Mouse (Mus musculus) stomach, embryonic 15.5 days (tissue): ENCODE measurements around the gene Ceacam2. TPM values are rescaled to one million over a fixed set of nuclear protein-coding genes. Genes with fewer than 3 reads are reported as not detected.
"Not testable (repeated sequence)": the region's sequence is repeated elsewhere in the genome, so short reads cannot be mapped to it uniquely, and the experiment has no call there.

ENCODE experiments used
- ATAC-seq: fragments of 200-750 bp; cut with Nextera tagmentation; 2 replicates; pipeline ENCODE4 v1.8.0; 2017; ENCODE audit warnings: low read depth, moderate number of reproducible peaks, moderate TSS enrichment; ENCODE audit not compliant: insufficient read depth, low FRiP score
- H3K27ac ChIP-seq: fragments of 300-500 bp; sonication (generic); 2 replicates; pipeline ENCODE4 v1.5.1; 2015; ENCODE audit warnings: mild to moderate bottlenecking, inconsistent platforms
- H3K27me3 ChIP-seq: fragments of 300-500 bp; sonication (generic); replicated peaks from 2 replicates; pipeline ENCODE4 v1.6.1; 2015; ENCODE audit warnings: inconsistent platforms
- H3K36me3 ChIP-seq: fragments of 300-500 bp; sonication (generic); 2 replicates; pipeline ENCODE4 v1.6.1; 2015; ENCODE audit warnings: inconsistent platforms
- H3K4me1 ChIP-seq: fragments of 300-500 bp; sonication (generic); 2 replicates; pipeline ENCODE4 v1.6.1; 2015; ENCODE audit warnings: inconsistent platforms
- H3K4me2 ChIP-seq: fragments of 300-500 bp; sonication (generic); 2 replicates; pipeline ENCODE4 v1.6.1; 2015; ENCODE audit warnings: mild to moderate bottlenecking, inconsistent platforms
- H3K4me3 ChIP-seq: fragments of 300-500 bp; sonication (generic); replicated peaks from 2 replicates; pipeline ENCODE4 v1.5.1; 2015; ENCODE audit warnings: inconsistent platforms
- H3K9ac ChIP-seq: fragments of 300-500 bp; sonication (generic); 2 replicates; pipeline ENCODE4 v1.6.1; 2015; ENCODE audit warnings: inconsistent platforms
- H3K9me3 ChIP-seq: fragments of 300-500 bp; sonication (generic); 2 replicates; pipeline ENCODE4 v1.6.1; 2016; ENCODE audit warnings: inconsistent platforms
- WGBS: fragments of 180-500 bp; shearing (Covaris S2); methylation state at CpG from one replicate; pipeline ENCODE4 v1.1.7; 2015; 5-methylcytosine and 5-hydroxymethylcytosine counted together
- polyA plus RNA-seq: library from polyadenylated mRNA; unstranded; fragments of >200 nt; fragmentation: Nextera tagmentation; extraction: Ambion mirVana; gene quantifications from 2 replicates; pipeline ENCODE4 v1.2.1, GENCODE M21; 2015

Gene Ceacam2
- polyA plus RNA-seq, 1 experiment from 2014 or later: not detected

GRCm38 (mm10) chr7:25477752-25478093, 61.9 kb downstream of the Ceacam2 start:
- H3K4me2 ChIP-seq, H3K9ac ChIP-seq, H3K4me1 ChIP-seq, H3K4me3 ChIP-seq, H3K27me3 ChIP-seq, H3K36me3 ChIP-seq, H3K9me3 ChIP-seq, H3K27ac ChIP-seq: not testable (repeated sequence)
- WGBS: 53% methylated on average over 2 of the region's 2 CpGs
- ATAC-seq: peak; percentile 4; the same call in 1 of the 2 replicates

- WGBS: 22% methylated on average over 5 of the region's 5 CpGs
- not testable (repeated sequence) for H3K36me3 ChIP-seq, H3K4me1 ChIP-seq, H3K9me3 ChIP-seq, H3K27ac ChIP-seq, H3K9ac ChIP-seq, H3K27me3 ChIP-seq
- Histone ChIP-seq H3K4me3 (peak within 1 kb of the TSS; percentile 16; the same call in 1 of the 2 replicates), H3K4me2 (peak within 1 kb of the TSS; percentile 23; the same call in 1 of the 2 replicates)
- peak; percentile 75; the same call in 1 of the 2 replicates for ATAC-seq
Measured at GRCm38 (mm10) chr7:25477091-25477751, 62.4 kb downstream of the Ceacam2 start, which contains the start of gene Ceacam1. Ceacam1 (minus strand) TSS chr7:25477603.

- H3K4me3 ChIP-seq, H3K27me3 ChIP-seq, H3K4me2 ChIP-seq, H3K4me1 ChIP-seq, ATAC-seq, H3K27ac ChIP-seq, H3K9me3 ChIP-seq, H3K9ac ChIP-seq, H3K36me3 ChIP-seq: not testable (repeated sequence)
- WGBS: 86% methylated on average over 6 of the region's 6 CpGs
Measured at GRCm38 (mm10) chr7:25471821-25472220, 67.8 kb downstream of the Ceacam2 start.

Other genes with a start within 250 kb of the Ceacam2 start
- gene Pafah1b3, start 241.9 kb downstream of the Ceacam2 start, polyA plus RNA-seq: 201 and 215 TPM in 2 replicates
- gene Prr19, start 238.4 kb downstream of the Ceacam2 start, polyA plus RNA-seq: 0.41 and 0.49 TPM in 2 replicates
- gene Tmem145, start 233.8 kb downstream of the Ceacam2 start, polyA plus RNA-seq: 1.4 and 1.6 TPM in 2 replicates
- gene Megf8, start 222.7 kb downstream of the Ceacam2 start, polyA plus RNA-seq: 10.3 and 10.9 TPM in 2 replicates
- 107 and 419 TPM in 2 replicates for gene Cnfn, start 170.1 kb downstream of the Ceacam2 start, polyA plus RNA-seq
- 8.3 and 8.4 TPM in 2 replicates for gene Lipe, start 141.1 kb downstream of the Ceacam2 start, polyA plus RNA-seq
- gene Cxcl17, start 127.0 kb downstream of the Ceacam2 start, polyA plus RNA-seq: 0.36 and 0.42 TPM in 2 replicates
- gene Ceacam1, start 62.3 kb downstream of the Ceacam2 start, polyA plus RNA-seq: 32.4 and 54.7 TPM in 2 replicates
- 3.2 and 3.9 TPM in 2 replicates for gene Erich4, start 76.0 kb upstream of the Ceacam2 start, polyA plus RNA-seq
- 33.0 and 38.0 TPM in 2 replicates for gene Dmac2, start 79.6 kb upstream of the Ceacam2 start, polyA plus RNA-seq
- 11.3 and 12.3 TPM in 2 replicates for gene B3gnt8, start 86.8 kb upstream of the Ceacam2 start, polyA plus RNA-seq
- gene Bckdha, start 119.1 kb upstream of the Ceacam2 start, polyA plus RNA-seq: 54.5 and 56.8 TPM in 2 replicates
- 71.8 and 79.8 TPM in 2 replicates for gene Exosc5, start 119.3 kb upstream of the Ceacam2 start, polyA plus RNA-seq
- 3.0 and 4.0 TPM in 2 replicates for gene Tmem91, start 135.3 kb upstream of the Ceacam2 start, polyA plus RNA-seq
- 23.2 and 25.3 TPM in 2 replicates for gene B9d2, start 140.9 kb upstream of the Ceacam2 start, polyA plus RNA-seq
- 3.9 and 4.1 TPM in 2 replicates for gene Tgfb1, start 147.1 kb upstream of the Ceacam2 start, polyA plus RNA-seq
- 16.9 and 19.6 TPM in 2 replicates for gene Ccdc97, start 179.2 kb upstream of the Ceacam2 start, polyA plus RNA-seq
- gene Hnrnpul1, start 214.9 kb upstream of the Ceacam2 start, polyA plus RNA-seq: 49.0 and 54.2 TPM in 2 replicates
- 83.7 and 88.6 TPM in 2 replicates for gene Axl, start 248.8 kb upstream of the Ceacam2 start, polyA plus RNA-seq